Mouse (Mus musculus): ENCODE data around the gene 9230102O04Rik.

Gene 9230102O04Rik

GRCm38 (mm10) chr2:9872682-9873081 lies 16.7 kb downstream of the 9230102O04Rik start:
- DNase-seq (ENCODE audit: low read depth, low spot score), result no peak

GRCm38 (mm10) chr2:9871798-9872197 lies 17.5 kb downstream of the 9230102O04Rik start:
- DNase-seq (ENCODE audit: low read depth, low spot score), result no peak

GRCm38 (mm10) chr2:9871141-9871716 lies 18.1 kb downstream of the 9230102O04Rik start:
- DNase-seq (ENCODE audit: low read depth, low spot score), result no peak

- no peak for DNase-seq (ENCODE audit: low read depth, low spot score)
These were observed 22.1 kb downstream of the 9230102O04Rik start for GRCm38 (mm10) chr2:9867092-9867825.

- DNase-seq (ENCODE audit: low read depth, low spot score), result no peak
These were observed 28.6 kb downstream of the 9230102O04Rik start for GRCm38 (mm10) chr2:9860698-9861097.

- DNase-seq (ENCODE audit: low read depth, low spot score), result no peak
These were observed 33.5 kb downstream of the 9230102O04Rik start for GRCm38 (mm10) chr2:9855861-9856260.

- no peak for DNase-seq (ENCODE audit: low read depth, low spot score)
These were observed 36.3 kb downstream of the 9230102O04Rik start for GRCm38 (mm10) chr2:9852851-9853576.

- DNase-seq (ENCODE audit: low read depth, low spot score), result no peak
These were observed 54.1 kb downstream of the 9230102O04Rik start for GRCm38 (mm10) chr2:9835195-9835594.

GRCm38 (mm10) chr2:9833712-9834111 lies 55.6 kb downstream of the 9230102O04Rik start:
- DNase-seq (ENCODE audit: low read depth, low spot score), result no peak

Data from retina, postnatal 7 days (tissue).